Mouse (Mus musculus): ENCODE data around the gene Wdr43.

The Wdr43 gene

DNA sequence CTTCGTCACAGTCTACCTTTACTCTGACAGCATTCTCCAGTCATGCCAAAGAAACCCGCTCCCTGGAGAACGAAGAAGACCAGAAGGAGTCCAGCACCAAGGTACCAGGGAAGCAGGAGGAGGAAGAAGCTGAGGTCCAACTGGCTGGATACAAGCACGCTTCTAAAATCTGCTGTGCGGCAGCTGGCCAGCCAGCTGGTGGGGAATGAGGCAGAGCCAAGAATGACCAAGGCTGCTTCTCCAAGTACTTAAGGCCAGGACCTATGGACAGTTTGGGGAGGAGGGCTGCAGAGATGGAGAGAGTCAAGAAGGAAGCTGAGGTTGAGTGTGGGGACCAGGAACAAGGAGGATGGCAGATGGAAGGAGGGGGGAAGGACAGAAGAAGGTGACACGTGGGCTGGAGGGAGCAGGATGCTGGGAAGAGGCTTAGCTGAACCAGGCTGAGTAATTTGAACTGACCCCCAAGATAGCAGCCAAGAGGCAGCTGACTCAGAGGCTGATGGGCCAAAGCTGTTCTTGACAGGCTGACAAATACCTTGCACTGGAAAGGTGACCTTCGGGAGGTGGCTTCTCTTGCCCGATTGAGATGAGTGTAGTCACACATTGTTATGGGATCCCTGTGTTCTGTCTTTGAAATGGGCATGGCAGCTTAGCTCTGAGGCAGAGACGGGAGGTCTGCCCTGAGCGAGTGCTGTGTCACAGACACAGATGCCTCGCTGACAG, 82.4 kb downstream of the Wdr43 start:
- DNase-seq (ENCODE audit: extremely low read depth, insufficient read length, low spot score), result no peak

DNA sequence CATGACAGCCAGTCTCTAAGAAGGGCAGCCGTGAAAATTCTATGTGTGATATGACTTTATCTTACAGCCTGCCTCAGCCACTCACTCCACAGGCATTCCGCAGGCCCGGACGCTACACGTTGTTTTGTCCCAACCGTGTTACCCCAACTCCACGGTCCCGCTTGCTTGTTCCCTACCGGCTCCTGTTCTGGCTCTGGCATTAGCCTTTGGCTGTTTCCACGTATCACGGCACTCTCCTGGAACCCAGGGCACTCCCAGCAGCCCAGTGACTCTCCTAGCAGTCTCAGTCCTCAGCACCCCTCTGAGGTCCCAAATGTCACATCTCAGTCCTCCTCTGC, 82.9 kb downstream of the Wdr43 start:
- no peak for DNase-seq (ENCODE audit: extremely low read depth, insufficient read length, low spot score)

- DNase-seq (ENCODE audit: extremely low read depth, insufficient read length, low spot score), result no peak
These were observed 89.4 kb downstream of the Wdr43 start for GRCm38 (mm10) chr17:71705113-71705512.

DNA sequence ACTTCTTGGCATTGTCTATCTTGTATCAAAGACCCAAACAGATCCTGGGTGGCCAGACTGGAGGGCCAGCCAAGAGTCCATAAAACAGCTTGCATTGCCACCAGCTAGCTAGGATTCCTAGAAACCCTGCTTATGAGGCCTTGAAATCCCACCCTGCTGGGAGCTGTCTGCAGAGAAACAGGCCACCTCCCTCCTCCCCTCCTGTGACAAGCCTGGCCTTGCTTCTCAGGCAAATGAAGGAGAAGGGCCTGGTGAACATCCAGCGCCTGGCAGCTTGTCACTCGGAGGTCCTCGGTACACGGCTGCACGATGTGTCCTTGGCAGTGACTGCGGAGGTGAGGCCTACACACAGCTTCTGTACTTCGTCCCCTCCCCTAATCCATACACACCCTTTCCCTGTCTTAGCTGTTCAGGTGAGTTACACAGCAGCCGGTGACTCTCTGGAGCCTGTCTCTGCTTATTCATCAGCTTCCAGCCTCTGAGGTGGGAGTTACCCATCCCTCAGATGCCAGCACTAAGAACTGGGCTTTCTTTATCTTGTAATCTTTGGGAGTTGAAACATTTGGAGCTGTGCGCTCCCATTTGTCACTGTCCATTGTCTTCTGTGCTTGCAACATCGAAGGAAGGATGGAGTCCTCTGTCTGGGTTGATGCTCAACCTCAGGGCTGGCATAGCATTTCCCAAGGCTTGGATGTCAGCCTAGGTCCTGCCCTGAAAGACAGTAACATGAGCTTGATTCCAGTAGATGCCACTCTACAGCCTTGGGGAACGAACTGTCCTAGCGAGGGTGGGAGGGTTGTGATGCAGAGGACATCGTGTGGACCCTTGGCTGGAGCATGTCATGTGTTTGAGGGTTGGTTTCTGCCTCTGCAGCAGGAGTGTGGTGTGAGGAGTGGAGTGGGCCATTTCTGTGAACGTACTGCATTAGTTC, 90.1 kb downstream of the Wdr43 start:
- DNase-seq (ENCODE audit: extremely low read depth, insufficient read length, low spot score), result no peak

DNA sequence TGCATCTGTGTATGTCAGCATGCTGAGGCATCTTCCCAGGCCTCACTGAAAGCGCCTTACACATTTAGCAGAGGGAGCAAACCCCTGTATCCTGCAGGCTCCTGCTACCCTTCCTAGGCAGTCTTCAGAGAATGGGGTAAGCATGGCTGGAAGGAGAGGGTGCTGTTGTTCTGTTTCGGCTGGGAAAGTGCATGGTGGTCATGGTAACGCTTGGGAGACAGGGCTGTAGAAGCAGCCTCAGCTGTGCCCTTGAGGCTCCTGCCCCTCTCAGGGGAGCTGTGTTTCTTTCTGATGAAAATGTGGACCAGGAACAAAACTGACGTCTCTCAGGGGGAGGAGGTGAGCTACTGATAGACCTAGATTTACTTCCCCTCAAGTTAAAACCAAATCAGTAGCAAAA, 92.0 kb downstream of the Wdr43 start:
- no peak for DNase-seq (ENCODE audit: extremely low read depth, insufficient read length, low spot score)
